Mouse (Mus musculus) layer of hippocampus, adult 8-10 months (tissue): Measurements from ENCODE around the gene Dxo. TPM values are rescaled to one million over a fixed set of nuclear protein-coding genes. Genes with fewer than 3 reads are reported as not detected.
A peak's percentile ranks its signal among the peaks of the same experiment; 100 is the strongest.
"Not testable (repeated sequence)": the region's sequence is repeated elsewhere in the genome, so short reads cannot be mapped to it uniquely, and the experiment has no call there.

Experiments
- DNase-seq, 2 experiments: peaks; one replicate each; pipeline ENCODE4 v3.0.0; 2022; ENCODE audit warnings: low spot score in 2 of 2
- total RNA-seq, 4 experiments: library from RNA; stranded (reverse); gene quantifications; 2 replicates each; pipeline ENCODE4 v1.2.4; 2022

Dxo gene
- total RNA-seq: 10 to 100 TPM; 33.0 to 42.4 (median 34.4) TPM

DNA sequence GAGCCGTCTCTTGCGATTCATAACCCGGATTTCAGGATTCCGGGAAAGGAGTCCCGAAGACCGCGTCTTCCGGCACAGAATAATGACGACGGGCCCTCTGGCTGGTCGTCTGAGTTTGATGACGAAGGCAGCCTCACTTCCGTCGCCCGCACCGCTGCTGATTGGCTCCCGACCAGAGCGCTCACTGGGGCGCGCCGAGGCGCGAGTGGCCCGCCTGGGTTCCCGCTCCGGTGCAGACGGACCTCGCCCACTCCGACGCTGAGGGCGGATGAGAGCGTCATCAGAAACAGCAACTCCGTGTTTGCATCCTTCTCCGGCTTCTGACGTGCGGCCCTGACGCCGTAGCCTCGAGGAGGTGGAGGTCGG is at the start of gene Dxo, which contains the start of gene Stk19:
Gene Dxo, plus strand, starts transcription at position 164 of the 366 bp plus-strand sequence.
Gene Stk19, minus strand, starts transcription at position 90 of the 366 bp plus-strand sequence.
- DNase-seq: peak; percentile 96 to 97

DNA sequence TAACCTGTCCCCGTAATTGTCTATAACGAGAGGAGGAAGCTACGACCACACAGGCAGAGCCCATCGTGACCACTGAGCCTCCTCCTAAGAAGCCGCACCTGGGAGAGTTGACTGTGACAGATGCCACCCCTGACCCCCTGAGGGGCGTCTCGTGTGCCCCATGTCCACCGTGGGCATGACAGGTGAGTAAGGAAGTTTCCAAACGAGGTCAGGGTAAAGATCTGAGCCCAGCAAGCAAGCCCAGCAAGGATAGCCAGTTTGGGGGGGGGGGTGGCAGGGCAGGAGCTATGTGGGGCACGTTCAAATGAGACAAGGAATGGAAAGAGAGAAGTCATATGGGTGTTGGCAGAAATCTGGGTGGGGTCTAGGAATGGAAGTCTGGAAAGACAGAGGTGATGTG is 41.8 kb upstream of the Dxo start:
- DNase-seq: no peak

DNA sequence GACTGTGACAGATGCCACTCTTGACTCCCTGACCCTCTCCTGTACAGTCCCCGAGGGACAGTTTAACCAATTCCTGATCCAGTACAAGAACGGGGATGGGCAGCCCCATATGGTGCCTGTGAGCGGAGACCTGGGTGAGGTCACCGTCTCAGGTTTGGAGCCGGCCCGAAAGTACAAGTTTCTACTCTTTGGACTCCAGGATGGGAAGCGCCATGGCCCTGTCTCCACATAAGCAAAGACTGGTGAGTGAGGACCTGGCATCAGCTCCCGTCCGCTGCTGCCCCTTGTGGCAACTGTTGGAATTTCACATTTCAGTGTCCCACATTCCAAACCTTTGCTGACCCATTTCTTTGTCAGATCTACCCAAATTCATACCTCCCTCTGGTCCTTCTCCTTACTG is 41.2 kb upstream of the Dxo start:
- peak in 1 of 2 experiments; percentile 44 for DNase-seq

DNA sequence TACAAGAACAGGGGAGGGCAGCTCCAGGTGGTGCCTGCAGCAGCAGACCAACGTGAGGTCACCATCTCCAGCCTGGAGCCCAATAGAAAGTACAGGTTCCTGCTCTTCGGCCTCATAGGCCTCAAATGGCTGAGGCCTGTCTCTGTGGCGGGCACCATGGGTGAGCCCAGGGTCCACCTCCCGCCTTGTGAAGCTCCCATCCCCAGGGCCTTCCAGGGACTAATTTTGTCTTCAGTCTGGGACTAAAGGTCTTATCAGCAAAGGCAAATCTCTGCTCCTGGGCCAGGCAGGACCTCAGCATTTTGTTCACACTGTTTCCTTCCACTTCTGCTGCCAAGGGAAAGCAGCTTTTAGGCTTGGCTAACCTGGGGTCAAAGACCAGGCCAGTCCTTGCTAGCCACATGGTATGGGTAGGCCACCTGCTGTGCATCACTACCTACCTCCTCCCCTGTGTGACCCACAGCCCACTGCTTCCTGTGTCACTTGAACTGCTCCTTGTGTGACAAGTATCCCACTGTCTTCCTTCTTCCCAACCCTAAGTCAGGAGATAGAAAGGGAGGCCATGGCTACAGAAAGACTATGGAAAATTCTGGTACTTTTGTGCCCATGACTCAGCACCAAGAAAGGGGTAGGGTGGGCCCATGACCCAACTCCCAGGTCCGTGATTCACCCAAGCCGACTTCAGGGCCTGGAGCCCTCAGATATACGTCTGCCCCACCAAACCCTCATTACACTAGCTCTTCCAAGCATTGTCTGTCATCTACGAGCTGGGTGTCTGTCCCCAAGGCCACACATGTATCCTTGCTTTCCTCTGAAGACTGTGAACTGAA is 40.3 kb upstream of the Dxo start:
- DNase-seq: no peak

DNA sequence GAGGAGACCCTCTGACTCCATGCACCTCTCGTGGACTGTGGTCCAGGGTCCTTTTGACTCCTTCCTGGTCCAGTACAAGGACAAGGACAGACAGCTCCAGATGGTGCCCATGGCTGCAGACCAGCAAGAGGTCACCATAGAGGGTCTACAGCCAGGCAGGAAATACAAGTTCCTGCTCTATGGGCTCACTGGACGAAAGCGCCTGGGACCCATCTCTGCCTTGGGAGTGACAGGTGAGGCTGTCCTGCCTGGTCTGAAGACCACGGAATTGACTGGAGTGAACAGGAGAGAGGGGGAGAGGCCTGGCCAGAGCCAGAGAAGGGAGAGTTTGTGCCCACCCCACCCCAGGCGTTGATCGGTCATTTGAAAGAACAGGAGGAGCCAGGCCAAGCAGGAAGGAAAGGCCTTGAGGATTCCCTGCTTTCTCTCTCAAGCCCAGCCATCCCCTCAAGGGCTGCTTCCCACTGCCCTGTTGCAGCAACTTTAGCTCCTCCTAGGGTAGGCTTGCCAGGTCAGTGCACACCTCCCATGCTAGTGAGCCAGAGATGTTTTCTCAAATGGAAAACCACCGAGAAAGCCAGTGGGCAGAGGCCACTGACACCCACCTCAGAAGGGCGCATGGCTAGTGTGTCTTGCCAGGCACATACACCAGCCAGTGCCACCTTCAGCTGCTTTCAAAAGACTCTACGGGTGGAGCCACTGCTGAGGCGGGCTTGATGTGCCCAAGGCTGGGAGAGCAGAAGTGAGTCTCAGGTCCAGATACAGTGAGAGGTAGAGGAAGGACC is 39.4 kb upstream of the Dxo start:
- not testable (repeated sequence) for DNase-seq

DNA sequence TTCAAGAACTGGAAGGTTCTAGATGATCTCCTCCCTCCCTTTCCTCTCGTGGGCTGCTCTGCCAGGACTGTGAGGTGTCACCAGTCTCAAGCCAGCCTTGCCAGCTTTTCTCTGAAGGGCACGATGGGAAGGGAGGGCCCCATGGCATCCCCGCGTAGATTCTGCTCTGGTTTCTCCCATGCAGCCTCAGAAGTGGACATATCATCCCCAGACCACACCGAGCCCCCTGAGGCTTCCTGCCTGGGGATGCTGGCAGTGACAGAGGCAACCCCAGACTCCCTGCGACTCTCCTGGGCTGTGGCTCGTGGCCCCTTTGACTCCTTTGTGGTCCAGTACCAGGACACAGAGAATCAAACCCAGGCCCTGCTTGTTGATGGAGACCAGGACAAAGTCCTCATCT is 38.7 kb upstream of the Dxo start:
- DNase-seq: not testable (repeated sequence)

DNA sequence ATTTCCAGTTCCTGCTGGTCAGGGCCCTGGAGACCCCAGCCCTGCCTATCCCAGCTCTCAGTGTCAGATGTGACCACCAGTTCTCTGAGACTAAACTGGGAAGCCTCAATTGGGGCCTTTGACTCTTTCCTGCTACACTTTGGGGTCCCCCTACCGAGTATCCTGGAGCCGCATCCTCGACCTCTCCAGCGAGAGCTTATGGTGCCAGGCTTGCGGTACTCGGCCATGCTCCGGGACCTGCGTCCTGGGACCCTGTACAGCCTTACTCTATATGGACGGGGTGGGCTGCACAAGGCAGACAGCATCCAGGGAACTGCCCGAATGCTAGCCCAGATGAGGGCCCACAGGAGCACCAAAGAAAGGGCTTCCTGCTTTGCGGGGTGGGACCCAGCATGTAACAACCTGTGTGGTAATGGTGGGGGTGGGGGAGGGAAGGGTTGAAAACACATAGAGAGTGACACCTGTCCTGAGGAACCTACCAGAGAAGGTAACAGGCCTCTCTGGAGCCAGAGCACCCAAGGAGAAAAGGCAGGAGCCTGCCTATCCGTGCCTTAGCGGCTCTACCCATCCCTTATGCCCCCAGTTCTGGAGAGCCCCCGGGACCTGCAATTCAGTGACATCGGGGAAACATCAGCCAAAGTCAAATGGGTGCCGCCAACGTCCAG is 37.8 kb upstream of the Dxo start:
- DNase-seq: no peak

DNA sequence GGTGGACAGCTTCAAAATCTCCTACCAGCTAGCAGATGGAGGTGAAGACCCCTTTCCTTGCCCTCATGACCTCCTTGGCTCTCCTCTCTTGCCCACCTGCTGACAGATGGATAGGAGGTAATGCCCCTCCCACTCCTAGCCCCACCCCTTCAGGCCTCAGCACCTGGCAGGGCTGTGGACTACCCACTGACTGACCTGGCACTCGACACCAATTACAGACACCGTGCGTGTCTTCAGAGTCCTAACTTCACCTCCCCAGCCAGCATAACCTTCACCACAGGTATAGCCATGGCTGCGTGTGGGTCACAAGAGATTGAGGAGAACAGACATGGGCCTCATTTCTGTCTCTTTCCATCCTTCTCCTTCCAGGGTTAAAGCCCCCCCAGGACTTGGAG is 37.3 kb upstream of the Dxo start:
- DNase-seq: no peak

DNA sequence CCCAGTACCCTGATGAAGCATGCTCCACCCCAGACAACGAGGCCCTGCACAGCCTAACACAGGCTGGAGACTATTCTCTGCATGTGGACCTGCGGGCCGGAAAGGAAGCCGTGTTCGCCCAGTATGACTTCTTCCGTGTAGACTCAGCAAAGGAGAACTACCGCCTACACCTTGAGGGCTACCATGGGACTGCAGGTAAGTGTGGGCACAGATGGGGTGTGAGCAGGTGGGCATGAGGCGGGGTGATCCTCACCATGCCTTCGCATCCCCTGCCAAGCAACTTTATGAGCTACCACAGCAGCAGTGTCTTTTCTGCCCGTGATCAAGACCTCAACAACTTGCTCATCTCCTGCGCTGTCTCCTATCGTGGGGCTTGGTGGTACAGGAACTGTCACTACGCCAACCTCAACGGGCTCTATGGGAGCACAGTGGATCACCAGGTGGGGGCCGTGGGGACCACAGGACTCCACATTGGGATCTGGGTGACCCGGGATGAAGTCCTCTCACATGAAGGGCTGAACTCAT is 36.0 kb upstream of the Dxo start:
- DNase-seq: not testable (repeated sequence)

DNA sequence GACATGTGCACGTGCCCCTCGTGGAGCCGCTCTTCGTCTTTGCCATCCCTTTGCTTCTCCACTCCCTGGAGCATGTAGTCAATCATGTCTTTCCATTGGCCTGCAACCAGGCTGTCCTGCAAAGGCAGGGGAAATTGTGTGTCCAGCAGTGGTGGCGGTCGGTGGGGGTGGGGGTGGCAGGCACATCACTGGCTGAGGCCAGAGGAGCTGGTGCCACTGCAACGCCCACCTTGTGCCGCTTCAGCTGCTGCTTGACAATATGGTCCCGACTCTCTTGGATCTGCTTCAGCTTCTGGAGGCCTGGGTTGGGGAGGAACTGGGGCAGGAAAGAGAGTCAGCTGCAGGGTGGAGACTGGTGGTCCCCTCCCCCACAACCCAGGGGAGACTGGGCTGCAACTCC is 34.1 kb upstream of the Dxo start:
- DNase-seq: not testable (repeated sequence)

DNA sequence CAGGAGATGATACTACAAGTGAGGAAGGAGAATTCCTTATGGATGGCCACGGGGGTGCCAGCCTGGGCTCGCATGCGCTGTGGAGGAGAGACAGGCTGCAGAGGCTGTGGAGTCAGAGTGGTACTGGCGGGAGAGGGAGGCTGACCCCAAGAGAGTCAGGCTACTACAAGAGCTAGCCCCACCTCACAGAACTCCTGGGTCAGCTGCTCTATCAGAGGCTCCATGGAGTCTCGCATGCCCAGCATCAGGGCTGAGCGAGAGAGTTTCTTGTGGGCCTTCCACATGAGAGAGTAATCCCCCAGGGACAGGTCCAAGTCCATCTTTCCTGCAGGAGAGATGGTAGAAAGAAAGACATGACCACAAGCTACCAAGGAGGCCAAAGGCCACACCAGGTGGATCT is 33.5 kb upstream of the Dxo start:
- DNase-seq: not testable (repeated sequence)

DNA sequence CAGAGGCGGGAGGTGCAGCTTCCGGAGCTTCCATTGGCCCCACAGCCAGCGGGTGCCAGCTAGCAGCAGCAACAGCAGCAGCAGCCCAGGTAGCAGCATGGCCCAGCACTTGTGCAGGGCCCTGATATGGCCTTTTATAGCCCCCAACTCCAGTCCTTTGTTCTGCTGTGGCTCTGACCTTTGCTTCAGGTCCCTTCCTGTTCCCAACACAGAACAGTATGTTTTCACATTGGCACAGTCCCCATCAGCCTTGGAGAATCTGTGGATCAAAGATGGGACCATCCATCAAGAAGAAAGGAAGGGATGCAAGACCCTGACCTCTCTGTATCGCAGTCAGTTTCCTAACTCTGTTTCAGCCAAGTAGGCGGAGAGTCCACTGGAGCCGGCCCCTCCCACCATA is 32.5 kb upstream of the Dxo start, which contains the start of gene Cyp21a1:
Gene Cyp21a1, minus strand, starts transcription at position 261 of the 400 bp plus-strand sequence.
- DNase-seq: not testable (repeated sequence)

DNA sequence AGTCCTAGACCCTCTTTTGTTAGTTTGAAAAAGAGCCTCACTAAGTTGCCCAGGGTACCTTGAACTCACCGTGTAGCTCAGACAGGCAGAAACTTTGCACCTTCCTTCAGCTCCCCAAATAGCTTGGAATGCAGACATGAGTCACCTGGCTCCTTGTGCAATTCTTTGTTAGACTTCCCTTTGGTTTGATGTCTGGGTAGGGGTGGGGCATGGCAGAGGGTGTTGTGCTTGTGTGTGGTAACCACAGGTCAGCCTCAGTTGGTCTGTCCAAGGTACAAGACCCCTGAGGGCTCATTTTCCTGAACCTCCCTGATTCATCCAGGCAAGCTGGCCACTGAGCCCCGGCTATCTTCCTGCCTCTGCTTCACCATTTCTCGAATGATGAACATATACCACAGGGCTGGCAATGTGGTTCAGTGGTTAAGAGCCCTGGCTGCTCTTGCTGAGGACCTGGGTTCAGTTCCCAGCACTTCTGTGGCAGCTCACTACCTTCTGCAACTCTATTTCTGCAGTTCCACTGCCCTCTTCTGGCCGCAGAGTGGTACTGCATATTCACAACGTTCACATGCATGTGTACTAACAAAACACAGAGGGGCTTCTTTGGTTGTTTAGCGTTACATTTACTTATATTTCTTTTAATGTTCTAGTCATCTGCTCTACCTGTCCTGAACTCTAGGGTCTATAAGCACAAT is 31.8 kb upstream of the Dxo start:
- no peak for DNase-seq

DNA sequence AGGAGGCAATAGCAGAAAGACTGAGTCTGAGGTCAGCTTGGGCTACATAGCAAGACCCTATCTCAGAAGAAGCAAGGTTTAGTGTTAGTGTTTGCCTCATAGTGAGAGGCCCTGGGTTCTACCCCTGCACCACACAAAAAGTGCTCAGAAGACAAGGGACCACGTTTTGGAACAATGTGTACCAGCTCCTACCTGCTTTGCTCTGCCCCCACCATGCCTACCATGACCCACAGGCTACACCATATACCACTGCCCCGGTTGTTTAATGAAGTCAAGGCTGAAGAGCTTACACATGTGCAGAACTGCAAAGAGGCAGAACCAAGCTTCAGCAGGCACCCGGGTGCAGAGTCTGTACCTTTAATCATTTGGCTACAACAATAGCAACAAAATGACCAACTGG is 29.6 kb upstream of the Dxo start:
- DNase-seq: no peak

DNA sequence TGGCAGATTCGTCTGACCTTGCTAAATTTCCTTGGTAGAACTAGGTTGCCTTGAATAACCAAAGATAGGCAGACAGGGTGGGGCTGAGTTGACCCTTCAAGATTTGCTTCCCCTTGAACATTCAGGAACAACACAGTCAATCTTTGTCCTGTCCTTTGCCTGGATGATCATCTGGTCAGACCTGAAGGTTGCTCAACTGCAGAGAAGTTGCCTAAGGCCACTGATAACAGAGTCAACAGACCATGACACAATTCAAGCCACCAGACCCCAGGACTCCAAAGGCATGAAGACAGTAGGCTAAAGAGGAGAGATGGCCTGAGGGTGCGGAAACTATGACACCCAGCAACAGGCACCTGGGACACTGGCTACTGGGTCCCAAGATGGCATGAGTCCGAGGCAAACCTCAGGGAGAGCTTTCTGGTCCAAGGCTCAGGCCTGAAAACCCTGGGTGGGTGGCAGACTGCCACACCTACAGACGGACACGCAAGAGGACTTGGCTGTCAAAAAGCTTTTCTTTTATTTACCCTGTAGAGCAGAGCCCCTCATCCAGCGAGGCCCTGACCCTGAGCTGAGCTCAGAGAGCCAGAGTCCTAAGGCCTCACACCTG is 28.1 kb upstream of the Dxo start:
- no peak for DNase-seq

DNA sequence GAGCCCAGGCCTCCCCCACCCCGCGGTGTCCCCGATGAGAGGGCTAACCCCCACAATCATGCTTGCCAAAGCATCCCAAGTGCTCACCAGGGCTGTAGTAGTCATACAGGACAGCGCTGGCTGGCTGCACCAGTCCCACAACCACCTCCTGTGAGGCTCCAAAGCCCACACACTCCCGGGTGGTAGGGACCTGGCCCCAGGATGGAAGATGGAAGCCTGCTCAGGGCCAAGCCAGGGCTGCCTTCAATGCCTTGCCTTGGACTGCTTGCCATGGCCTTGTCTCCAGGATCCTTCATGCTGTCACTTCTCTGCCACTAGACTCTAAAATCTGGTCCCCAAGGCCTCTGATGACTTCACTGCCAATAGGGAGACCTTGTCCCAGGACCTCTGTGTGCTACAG is 26.4 kb upstream of the Dxo start:
- DNase-seq: not testable (repeated sequence)

DNA sequence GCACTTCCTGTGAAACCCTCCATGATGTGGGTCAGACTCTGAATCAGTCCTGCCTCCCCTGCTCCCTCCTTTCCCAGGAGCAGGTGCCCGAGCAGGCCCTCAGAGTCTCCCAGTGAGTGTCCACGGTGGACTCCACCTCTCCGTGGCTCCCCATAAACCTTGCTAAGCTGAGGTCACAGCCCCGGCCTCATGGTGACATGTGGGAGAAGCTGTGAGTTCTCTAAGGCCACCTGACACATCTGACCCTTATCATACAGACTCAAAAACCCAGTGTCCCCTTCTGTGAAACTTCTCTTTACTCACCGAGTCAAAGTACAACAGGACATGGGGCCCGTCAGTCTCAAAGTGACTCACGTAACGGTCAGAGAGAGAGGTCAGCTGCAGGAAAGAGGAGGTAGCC is 26.0 kb upstream of the Dxo start:
- not testable (repeated sequence) for DNase-seq

DNA sequence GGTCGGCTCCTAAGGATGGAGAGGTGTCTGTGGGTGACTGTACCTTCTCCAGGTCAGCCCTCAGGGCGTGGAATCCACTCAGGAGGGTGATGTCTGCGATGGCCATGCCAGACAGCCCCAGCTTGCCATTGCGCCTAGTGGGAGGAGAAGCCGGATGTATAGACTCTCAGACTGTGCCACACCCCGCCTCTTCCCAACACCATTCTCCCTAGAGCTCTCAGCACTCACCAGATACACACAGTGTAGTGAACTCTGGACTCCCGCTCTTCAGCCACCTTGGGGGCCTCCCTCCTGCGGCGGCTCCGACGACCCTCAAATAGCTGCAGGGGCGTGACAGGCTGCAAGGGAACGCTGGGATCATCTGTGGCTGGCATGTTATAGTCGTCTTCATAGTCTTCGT is 25.5 kb upstream of the Dxo start:
- no peak for DNase-seq

DNA sequence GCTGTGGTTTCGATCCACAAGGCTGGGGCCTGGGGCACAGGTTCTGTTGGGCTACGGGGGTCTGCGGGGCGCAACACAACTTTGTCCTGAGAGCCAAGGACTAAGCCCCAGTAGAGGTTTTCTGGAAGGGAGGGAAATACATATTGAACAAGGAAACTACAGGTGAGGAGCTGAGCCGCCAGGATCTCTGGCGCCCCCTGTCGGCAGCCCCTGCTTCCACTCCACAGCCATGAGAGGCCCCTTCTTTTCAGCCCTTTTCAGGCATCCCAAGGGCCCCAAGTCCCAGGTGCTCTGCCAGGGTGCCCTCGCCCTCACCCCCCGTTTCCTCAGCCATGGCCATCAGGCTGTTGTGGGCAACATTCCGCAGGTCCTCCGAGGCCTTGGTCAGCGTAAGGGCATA is 23.1 kb upstream of the Dxo start:
- DNase-seq: peak in 1 of 2 experiments; percentile 34

DNA sequence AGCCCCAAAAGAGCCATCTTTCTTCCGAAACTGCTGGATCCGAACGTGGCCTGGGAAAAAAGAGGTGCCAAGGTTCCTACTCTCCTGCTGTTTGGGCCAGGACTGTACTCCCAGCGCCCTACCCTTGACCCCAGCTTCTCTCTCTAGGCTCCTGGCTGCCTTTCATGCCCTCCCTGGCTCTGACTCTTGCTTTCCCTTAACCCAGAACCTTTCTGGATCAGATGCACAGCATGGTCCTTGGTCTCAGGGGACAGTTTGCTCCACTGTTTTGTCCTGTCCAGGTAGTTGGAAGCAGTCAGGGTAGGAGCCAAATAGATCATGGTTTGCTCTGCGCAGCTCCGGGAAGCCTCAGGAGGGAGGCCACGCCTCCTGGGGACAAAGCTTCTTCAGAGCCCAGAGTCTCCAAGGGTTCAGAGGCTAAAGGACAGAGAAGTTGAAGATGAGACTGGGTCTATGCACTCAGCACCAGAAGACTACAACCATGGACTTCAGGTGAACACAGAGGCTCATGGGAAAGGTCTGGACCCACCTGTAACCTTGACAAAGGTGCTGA is 21.9 kb upstream of the Dxo start:
- DNase-seq: no peak
